Mouse (Mus musculus) forebrain, postnatal 0 days (tissue): ENCODE measurements around the gene Carmil3. TPM values are rescaled to one million over a fixed set of nuclear protein-coding genes. Genes with fewer than 3 reads are reported as not detected.
A peak's percentile ranks its signal among the peaks of the same experiment; 100 is the strongest.

Experiments
- ATAC-seq: fragments of 200-750 bp; cut with Nextera tagmentation; 2 replicates; pipeline ENCODE4 v1.8.0; 2017; ENCODE audit warnings: mild to moderate bottlenecking, moderate library complexity
- DNase-seq: peaks from one replicate; pipeline ENCODE4 v3.0.0-alpha.2; 2015
- H3K27ac ChIP-seq: fragments of 300-500 bp; sonication (generic); 2 replicates; pipeline ENCODE4 v1.5.1; 2014; ENCODE audit warnings: low read depth, mild to moderate bottlenecking, antibody characterized with exemption, low read length, moderate library complexity, mixed read lengths
- H3K27me3 ChIP-seq: fragments of 300-500 bp; sonication (generic); 2 replicates; pipeline ENCODE4 v1.6.1; 2014; ENCODE audit warnings: mild to moderate bottlenecking, low read length, mixed read lengths; ENCODE audit not compliant: insufficient read depth
- H3K36me3 ChIP-seq: fragments of 300-500 bp; sonication (generic); 2 replicates; pipeline ENCODE4 v1.6.1; 2014; ENCODE audit warnings: mild to moderate bottlenecking, moderate library complexity; ENCODE audit not compliant: insufficient read depth
- H3K4me1 ChIP-seq: fragments of 300-500 bp; sonication (generic); 2 replicates; pipeline ENCODE4 v1.6.1; 2014; ENCODE audit warnings: antibody characterized with exemption; ENCODE audit not compliant: insufficient read depth
- H3K4me2 ChIP-seq: fragments of 300-500 bp; sonication (generic); 2 replicates; pipeline ENCODE4 v1.6.1; 2014; ENCODE audit warnings: low read depth, mild to moderate bottlenecking, moderate library complexity
- H3K4me3 ChIP-seq: fragments of 300-500 bp; sonication (generic); 2 replicates; pipeline ENCODE4 v1.5.1; 2014; ENCODE audit warnings: low read depth, low read length, mixed read lengths
- H3K9ac ChIP-seq: fragments of 300-500 bp; sonication (generic); 2 replicates; pipeline ENCODE4 v1.6.1; 2014; ENCODE audit warnings: mild to moderate bottlenecking
- H3K9me3 ChIP-seq: fragments of 300-500 bp; sonication (generic); 2 replicates; pipeline ENCODE4 v1.6.1; 2016; ENCODE audit warnings: low read length
- CTCF ChIP-seq: sonication (generic); IDR thresholded peaks from 2 replicates; pipeline ENCODE4 v1.5.1; 2016; ENCODE audit warnings: antibody characterized with exemption, control low read depth, low read depth
- whole genome bisulfite sequencing: fragments of 180-500 bp; shearing (Covaris S2); extraction: QIAGEN DNeasy Blood & Tissue Kit; methylation state at CpG from one replicate; pipeline ENCODE4 v1.1.7; 2014; 5-methylcytosine and 5-hydroxymethylcytosine counted together
- polyA plus RNA-seq: library from polyadenylated mRNA; unstranded; fragments of >200 nt; fragmentation: Nextera tagmentation; extraction: Ambion mirVana; gene quantifications from 2 replicates; pipeline ENCODE4 v1.2.1, GENCODE M21; 2015
- total RNA-seq: library from RNA; depleted of rRNA; stranded (reverse); fragments of >200 nt; gene quantifications from 2 replicates; pipeline ENCODE4 v1.2.3, GENCODE M21; 2014; rRNA removed

Carmil3 gene
- total RNA-seq (91.4 and 129 TPM in 2 replicates), polyA plus RNA-seq (13.2 and 19.5 TPM in 2 replicates)

- H3K9ac ChIP-seq: peak within 1 kb of the TSS; percentile 87
- ATAC-seq (peak; percentile 96), DNase-seq (peak; percentile 96)
- TF ChIP-seq CTCF: peak; percentile 7; the same call in 1 of the 2 replicates
- peak within 1 kb of the TSS; percentile 81 for H3K4me3 ChIP-seq
- no peaks in the 10 kb centered on the region for H3K4me1 ChIP-seq
- H3K9me3 ChIP-seq: no peaks in the 10 kb centered on the region
- H3K36me3 ChIP-seq: peaks cover 25% of the 10 kb centered on the region
- under 1% methylated on average over 61 of the region's 68 CpGs for WGBS
- H3K4me2 ChIP-seq: peak within 1 kb of the TSS; percentile 90
- H3K27me3 ChIP-seq: no peaks in the 10 kb centered on the region
- H3K27ac ChIP-seq: peak within 1 kb of the TSS; percentile 94
Measured at GRCm38 (mm10) chr14:55490361-55491201, at the start of gene Carmil3. TSS of gene Carmil3 (plus strand) at chr14:55490651.

DNA sequence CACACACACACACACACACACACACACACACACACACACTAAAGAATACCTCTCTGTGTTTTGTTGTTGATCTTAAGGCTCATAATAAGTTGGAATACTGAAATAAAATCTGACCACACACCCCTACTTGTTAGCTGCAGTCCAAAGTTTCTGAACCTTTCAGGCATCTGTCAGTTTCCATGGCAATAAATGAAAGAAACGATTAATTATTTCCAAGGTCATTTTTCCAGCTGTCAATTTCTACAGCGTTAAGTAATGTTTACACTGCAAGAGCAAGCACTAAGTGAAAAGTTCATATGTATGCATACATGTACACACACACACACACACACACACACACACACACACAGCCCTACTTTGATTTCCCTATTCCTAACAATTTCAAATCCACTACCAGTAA lies 32.8 kb upstream of the Carmil3 start:
- Histone ChIP-seq H3K36me3 (no peaks in the 10 kb centered on the region), H3K27ac (no peak overlapping the region), H3K9ac (no peak overlapping the region), H3K9me3 (no peaks in the 10 kb centered on the region), H3K4me3 (no peak overlapping the region), H3K4me2 (no peak overlapping the region), H3K4me1 (no peaks in the 10 kb centered on the region), H3K27me3 (no peaks in the 10 kb centered on the region)
- WGBS: 71% methylated on average over 2 of the region's 2 CpGs
- no peak for TF ChIP-seq CTCF
- ATAC-seq (no peak), DNase-seq (no peak)

- Histone ChIP-seq H3K4me2 (no peak overlapping the region), H3K9ac (no peak overlapping the region), H3K27ac (no peak overlapping the region), H3K27me3 (no peaks in the 10 kb centered on the region), H3K36me3 (no peaks in the 10 kb centered on the region), H3K9me3 (no peaks in the 10 kb centered on the region), H3K4me1 (no peaks in the 10 kb centered on the region), H3K4me3 (no peak overlapping the region)
- peak; percentile 68 for DNase-seq
- peak; percentile 40; the same call in 1 of the 2 replicates for ATAC-seq
- WGBS: 16% methylated on average over 10 of the region's 10 CpGs
- peak; percentile 72 for TF ChIP-seq CTCF
Measured at GRCm38 (mm10) chr14:55458273-55458672, 32.2 kb upstream of the Carmil3 start.

DNA sequence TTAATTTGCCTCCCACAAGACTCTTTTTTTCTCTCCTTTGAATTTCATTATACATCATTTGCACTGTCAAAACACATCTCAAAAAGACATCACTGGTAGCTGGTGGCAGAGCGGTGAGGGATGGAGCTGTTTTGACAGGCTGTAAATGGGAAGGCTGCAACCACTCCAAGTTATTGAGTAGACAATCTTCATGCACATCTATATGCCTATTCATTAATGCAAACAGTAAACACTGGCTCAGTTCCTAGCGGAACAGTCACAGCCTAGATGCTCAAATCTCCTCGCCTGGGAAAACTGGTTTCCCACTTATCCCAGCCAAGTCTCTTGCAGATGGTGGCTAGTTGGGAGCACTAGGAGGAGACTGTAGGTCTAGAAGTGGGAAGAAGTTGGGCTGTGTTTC lies 31.7 kb upstream of the Carmil3 start:
- peak; percentile 50; the same call in 1 of the 2 replicates for ATAC-seq
- Histone ChIP-seq H3K4me1 (no peaks in the 10 kb centered on the region), H3K4me3 (no peak overlapping the region), H3K27ac (no peak overlapping the region), H3K36me3 (no peaks in the 10 kb centered on the region), H3K27me3 (no peaks in the 10 kb centered on the region), H3K4me2 (no peak overlapping the region), H3K9me3 (no peaks in the 10 kb centered on the region), H3K9ac (no peak overlapping the region)
- no peak for TF ChIP-seq CTCF
- 44% methylated on average over 3 of the region's 3 CpGs for WGBS
- DNase-seq: peak; percentile 24

GRCm38 (mm10) chr14:55459796-55460195 lies 30.7 kb upstream of the Carmil3 start:
- H3K4me2 ChIP-seq: no peak overlapping the region
- H3K4me3 ChIP-seq: no peak overlapping the region
- ATAC-seq (no peak), DNase-seq (no peak)
- no peaks in the 10 kb centered on the region for H3K27me3 ChIP-seq
- no peak overlapping the region for H3K9ac ChIP-seq
- H3K27ac ChIP-seq: no peak overlapping the region
- TF ChIP-seq CTCF: no peak
- no peaks in the 10 kb centered on the region for H3K36me3 ChIP-seq
- no peaks in the 10 kb centered on the region for H3K9me3 ChIP-seq
- WGBS: 76% methylated on average over 4 of the region's 4 CpGs
- no peaks in the 10 kb centered on the region for H3K4me1 ChIP-seq

- WGBS: 70% methylated on average over 10 of the region's 10 CpGs
- Histone ChIP-seq H3K4me2 (no peak overlapping the region), H3K36me3 (no peaks in the 10 kb centered on the region), H3K27me3 (no peaks in the 10 kb centered on the region), H3K9ac (no peak overlapping the region), H3K9me3 (no peaks in the 10 kb centered on the region), H3K27ac (no peak overlapping the region), H3K4me3 (no peak overlapping the region), H3K4me1 (no peaks in the 10 kb centered on the region)
- no peak for TF ChIP-seq CTCF
- DNase-seq (no peak), ATAC-seq (no peak)
Measured at GRCm38 (mm10) chr14:55460297-55460696, 30.2 kb upstream of the Carmil3 start.

- Histone ChIP-seq H3K4me2 (no peak overlapping the region), H3K9me3 (no peaks in the 10 kb centered on the region), H3K36me3 (no peaks in the 10 kb centered on the region), H3K9ac (no peak overlapping the region), H3K4me3 (no peak overlapping the region), H3K27me3 (no peaks in the 10 kb centered on the region), H3K27ac (no peak overlapping the region), H3K4me1 (no peaks in the 10 kb centered on the region)
- DNase-seq: no peak
- 61% methylated on average over 4 of the region's 4 CpGs for whole genome bisulfite sequencing
- no peak for TF ChIP-seq CTCF
- ATAC-seq: no peak
Measured at GRCm38 (mm10) chr14:55461757-55462156, 28.7 kb upstream of the Carmil3 start.
